Mouse (Mus musculus): ENCODE data around the gene Bcor. TPM values are rescaled to one million over a fixed set of nuclear protein-coding genes. Genes with fewer than 3 reads are reported as not detected.
A peak's percentile ranks its signal among the peaks of the same experiment; 100 is the strongest.

The Bcor gene
- polyA plus RNA-seq, 1 experiment: 12.1 TPM

DNA sequence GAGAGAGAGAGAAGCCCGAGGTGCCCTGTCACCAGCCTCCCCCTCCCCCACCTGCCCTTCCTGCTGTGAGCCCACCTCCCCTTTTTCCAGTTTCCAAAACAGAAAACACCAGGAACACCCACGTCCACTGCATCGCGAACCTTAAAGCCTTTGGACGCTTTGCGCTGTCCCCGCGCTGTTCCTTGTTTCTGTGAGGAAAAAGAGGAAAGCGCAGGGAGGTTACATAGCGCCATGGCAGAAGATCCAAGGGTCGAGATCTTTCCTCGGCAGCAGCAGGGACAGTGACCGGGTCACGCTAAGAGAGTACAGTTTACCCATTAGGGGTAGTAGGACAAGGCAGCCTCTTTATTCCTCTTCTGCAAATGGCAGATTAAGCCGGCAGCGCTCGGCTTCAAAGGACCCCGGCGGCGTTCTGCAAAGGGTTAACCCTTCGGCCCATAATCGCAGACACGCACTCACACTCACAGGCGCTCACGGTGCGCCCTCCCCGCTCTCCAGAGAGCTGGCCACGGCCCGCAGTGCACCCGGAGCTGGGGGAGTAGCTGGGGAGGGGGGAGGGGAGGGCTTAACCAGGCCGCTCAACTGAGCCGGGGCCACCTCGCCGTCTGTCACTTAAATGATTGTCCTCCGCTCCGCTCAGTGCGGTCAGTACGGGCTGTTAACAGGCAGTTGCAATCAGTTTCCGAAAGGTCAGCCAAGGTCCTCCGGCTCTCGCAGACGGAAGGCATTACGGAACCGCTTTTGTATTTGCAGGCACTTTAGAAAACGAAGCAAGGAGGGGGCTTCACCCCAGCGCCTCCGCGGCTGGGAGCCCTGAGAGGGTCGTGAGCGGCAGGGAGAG, 23.7 kb downstream of the Bcor start:
- TF ChIP-seq MYOG (IDR thresholded peaks at IDR 0.05; ENCODE audit: control insufficient read depth in 1 of 3, insufficient read depth in 1 of 3, insufficient read length in 2 of 3, low read depth in 2 of 3): no peak
- TF ChIP-seq E2F4 (IDR thresholded peaks at IDR 0.05; ENCODE audit: insufficient read depth): no peak
- no peak for TF ChIP-seq MAX (IDR thresholded peaks at IDR 0.05; ENCODE audit: low read depth)
- TF ChIP-seq TCF3 (IDR thresholded peaks at IDR 0.05; ENCODE audit: insufficient read length, low read depth): no peak
- no peak for TF ChIP-seq MYOD1 (IDR thresholded peaks at IDR 0.05; ENCODE audit: control insufficient read depth in 1 of 3, insufficient read length in 2 of 3, low read depth in 2 of 3)
- no peak for TF ChIP-seq USF1 (IDR thresholded peaks at IDR 0.05; ENCODE audit: low read depth)
- TF ChIP-seq POLR2A (IDR thresholded peaks at IDR 0.05; ENCODE audit: insufficient read length, low read depth): no peak
- no peak for TF ChIP-seq CEBPB (IDR thresholded peaks at IDR 0.05; ENCODE audit: insufficient read depth, poor library complexity, severe bottlenecking)
- Histone ChIP-seq H3ac (ENCODE audit: control insufficient read depth, insufficient read length) (no peak overlapping the region), H3K4me3 (peak overlapping the region; percentile 28), H3K79me2 (ENCODE audit: control insufficient read depth, insufficient read depth) (no peaks in the 10 kb centered on the region), H3K4me2 (ENCODE audit: low read depth) (peak overlapping the region; percentile 85), H3K36me3 (ENCODE audit: control insufficient read depth, insufficient read depth) (no peaks in the 10 kb centered on the region), H3K27me3 (ENCODE audit: control insufficient read depth, insufficient read depth, insufficient read length) (no peaks in the 10 kb centered on the region)

DNA sequence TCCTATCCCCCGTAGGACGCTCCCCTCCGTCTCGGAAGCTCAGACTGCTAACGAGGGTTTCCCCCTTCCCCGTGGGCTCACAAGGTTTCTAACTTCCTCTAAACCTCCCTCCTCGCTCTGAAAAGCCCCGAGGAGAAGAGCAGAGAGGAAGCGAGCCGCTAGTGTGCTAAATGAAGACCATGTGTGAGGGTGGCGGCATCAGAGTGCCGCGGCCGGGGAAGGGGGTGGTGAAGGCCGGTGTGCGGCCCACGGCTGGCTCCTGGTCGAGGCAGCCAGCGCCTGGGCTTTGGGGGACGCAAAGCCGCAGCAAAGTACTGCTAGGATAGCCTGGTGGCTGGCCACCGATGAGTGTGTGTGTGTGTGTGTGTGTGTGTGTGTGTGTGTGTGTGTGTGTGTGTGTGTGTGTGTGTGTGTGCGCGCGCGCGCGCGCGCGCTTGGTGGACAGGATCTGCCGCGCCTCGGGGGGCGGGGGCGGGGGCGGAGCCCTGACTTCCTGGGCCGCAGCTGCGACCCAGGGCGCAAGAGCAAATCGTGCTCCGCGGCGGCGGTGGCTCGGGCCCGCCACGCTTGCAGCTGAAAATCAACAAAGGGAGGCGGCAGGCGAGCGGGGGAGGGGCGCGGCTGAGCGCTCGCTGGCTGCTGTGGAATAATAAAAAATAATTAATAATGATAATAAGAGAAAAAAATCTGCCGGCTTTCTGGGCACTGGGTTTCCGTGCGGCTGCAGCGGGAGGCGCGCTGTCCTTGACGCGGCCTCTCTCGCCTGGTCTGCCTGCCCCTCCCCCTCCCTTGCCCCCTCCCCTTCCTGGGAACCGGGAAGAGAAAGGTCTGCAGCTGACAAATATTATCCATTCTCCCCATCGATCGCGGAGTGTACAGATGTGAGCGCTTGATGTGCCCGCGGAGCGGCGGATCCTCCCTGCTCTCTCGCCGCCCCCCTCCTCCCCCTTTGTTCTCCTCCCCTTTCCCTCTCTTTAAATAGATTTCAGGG, 24.7 kb downstream of the Bcor start:
- no peak overlapping the region for H3ac ChIP-seq (ENCODE audit: control insufficient read depth, insufficient read length)
- TF ChIP-seq MYOD1 (IDR thresholded peaks at IDR 0.05; ENCODE audit: control insufficient read depth in 1 of 3, insufficient read length in 2 of 3, low read depth in 2 of 3) (no peak), MAX (IDR thresholded peaks at IDR 0.05; ENCODE audit: low read depth) (no peak), TCF3 (IDR thresholded peaks at IDR 0.05; ENCODE audit: insufficient read length, low read depth) (no peak), REST (IDR thresholded peaks at IDR 0.05; ENCODE audit: insufficient read depth, insufficient read length) (no peak), CEBPB (IDR thresholded peaks at IDR 0.05; ENCODE audit: insufficient read depth, poor library complexity, severe bottlenecking) (no peak), SRF (IDR thresholded peaks at IDR 0.05; ENCODE audit: control insufficient read depth, insufficient read length, low read depth) (no peak), POLR2A (IDR thresholded peaks at IDR 0.05; ENCODE audit: insufficient read length, low read depth) (no peak), USF1 (IDR thresholded peaks at IDR 0.05; ENCODE audit: low read depth) (no peak)
- peak overlapping the region; percentile 28 for H3K4me3 ChIP-seq
- peak overlapping the region; percentile 84 for H3K4me2 ChIP-seq (ENCODE audit: low read depth)
- no peaks in the 10 kb centered on the region for H3K36me3 ChIP-seq (ENCODE audit: control insufficient read depth, insufficient read depth)
- no peaks in the 10 kb centered on the region for H3K79me2 ChIP-seq (ENCODE audit: control insufficient read depth, insufficient read depth)
- H3K27me3 ChIP-seq (ENCODE audit: control insufficient read depth, insufficient read depth, insufficient read length): no peaks in the 10 kb centered on the region

DNA sequence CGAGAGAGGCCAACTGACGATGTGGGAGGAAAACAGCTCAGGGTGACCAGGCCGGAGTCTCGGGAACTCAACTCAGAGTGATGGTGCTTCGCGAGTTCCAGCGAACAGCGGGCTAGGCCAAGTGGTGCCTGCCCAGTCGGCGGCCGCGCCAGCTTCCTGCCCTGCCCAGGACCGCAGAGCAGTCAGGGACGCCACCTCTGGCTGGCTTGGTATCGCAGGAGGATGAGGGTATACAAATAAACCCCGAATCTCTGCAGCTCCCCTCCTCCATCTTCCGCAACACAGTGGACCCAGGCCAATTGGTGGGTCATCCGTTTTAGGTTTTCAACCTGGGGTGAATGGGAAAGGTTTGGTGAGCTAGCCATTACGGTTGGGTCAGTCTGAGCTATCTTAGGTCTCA, 25.6 kb downstream of the Bcor start:
- Histone ChIP-seq H3ac (ENCODE audit: control insufficient read depth, insufficient read length) (no peak overlapping the region), H3K4me3 (peak overlapping the region; percentile 28), H3K36me3 (ENCODE audit: control insufficient read depth, insufficient read depth) (no peaks in the 10 kb centered on the region), H3K79me2 (ENCODE audit: control insufficient read depth, insufficient read depth) (no peaks in the 10 kb centered on the region), H3K27me3 (ENCODE audit: control insufficient read depth, insufficient read depth, insufficient read length) (no peaks in the 10 kb centered on the region), H3K4me2 (ENCODE audit: low read depth) (peak overlapping the region; percentile 84)
- TF ChIP-seq TCF12 (IDR thresholded peaks at IDR 0.05; ENCODE audit: insufficient read depth, poor library complexity, severe bottlenecking) (no peak), MYOG (IDR thresholded peaks at IDR 0.05; ENCODE audit: control insufficient read depth in 1 of 3, insufficient read depth in 1 of 3, insufficient read length in 2 of 3, low read depth in 2 of 3) (no peak), REST (IDR thresholded peaks at IDR 0.05; ENCODE audit: insufficient read depth, insufficient read length) (no peak), USF1 (IDR thresholded peaks at IDR 0.05; ENCODE audit: low read depth) (no peak), CEBPB (IDR thresholded peaks at IDR 0.05; ENCODE audit: insufficient read depth, poor library complexity, severe bottlenecking) (no peak), POLR2A (IDR thresholded peaks at IDR 0.05; ENCODE audit: insufficient read length, low read depth) (no peak)

DNA sequence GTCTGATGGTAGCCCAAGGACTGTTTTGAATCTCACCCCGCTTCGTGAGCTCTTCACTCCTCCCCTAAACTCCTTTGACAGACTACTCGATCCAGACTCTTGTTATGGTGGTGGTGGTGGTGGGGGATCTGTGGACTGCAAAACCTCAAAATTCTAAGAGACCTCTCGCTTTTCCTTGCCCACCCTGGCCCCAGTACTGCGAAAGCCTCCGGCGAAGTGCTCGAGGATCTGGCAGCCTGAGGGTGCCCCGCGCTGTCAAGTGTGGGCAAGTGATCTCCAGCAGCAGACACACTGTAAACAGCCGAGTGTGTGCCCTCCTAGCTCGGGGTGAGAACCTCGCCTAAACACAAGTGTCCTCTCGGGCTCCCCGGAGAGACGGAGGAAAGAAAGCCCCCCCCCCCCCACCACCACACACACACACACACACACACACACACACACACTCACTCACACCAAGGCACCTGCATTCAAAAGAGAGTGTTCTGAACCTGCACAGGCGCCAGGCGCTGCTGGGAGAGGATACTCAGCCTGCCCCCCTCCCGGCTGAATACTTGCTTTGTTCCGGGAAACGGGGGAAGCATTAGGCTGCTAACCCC, 26.2 kb downstream of the Bcor start:
- Histone ChIP-seq H3K4me2 (ENCODE audit: low read depth) (peak overlapping the region; percentile 84), H3K4me3 (peak overlapping the region; percentile 28), H3ac (ENCODE audit: control insufficient read depth, insufficient read length) (no peak overlapping the region), H3K79me2 (ENCODE audit: control insufficient read depth, insufficient read depth) (no peaks in the 10 kb centered on the region), H3K36me3 (ENCODE audit: control insufficient read depth, insufficient read depth) (no peaks in the 10 kb centered on the region), H3K27me3 (ENCODE audit: control insufficient read depth, insufficient read depth, insufficient read length) (no peaks in the 10 kb centered on the region)
- no peak for TF ChIP-seq POLR2AphosphoS2 (IDR thresholded peaks at IDR 0.05; ENCODE audit: insufficient read length, low read depth)
- no peak for TF ChIP-seq USF1 (IDR thresholded peaks at IDR 0.05; ENCODE audit: low read depth)
- no peak for TF ChIP-seq REST (IDR thresholded peaks at IDR 0.05; ENCODE audit: insufficient read depth, insufficient read length)
- TF ChIP-seq SRF (IDR thresholded peaks at IDR 0.05; ENCODE audit: control insufficient read depth, insufficient read length, low read depth): no peak
- no peak for TF ChIP-seq MYOD1 (IDR thresholded peaks at IDR 0.05; ENCODE audit: control insufficient read depth in 1 of 3, insufficient read length in 2 of 3, low read depth in 2 of 3)
- no peak for TF ChIP-seq TCF3 (IDR thresholded peaks at IDR 0.05; ENCODE audit: insufficient read length, low read depth)
- TF ChIP-seq POLR2A (IDR thresholded peaks at IDR 0.05; ENCODE audit: insufficient read length, low read depth): no peak
- no peak for TF ChIP-seq CEBPB (IDR thresholded peaks at IDR 0.05; ENCODE audit: insufficient read depth, poor library complexity, severe bottlenecking)
- no peak for TF ChIP-seq MAX (IDR thresholded peaks at IDR 0.05; ENCODE audit: low read depth)
- no peak for TF ChIP-seq TCF12 (IDR thresholded peaks at IDR 0.05; ENCODE audit: insufficient read depth, poor library complexity, severe bottlenecking)
- TF ChIP-seq E2F4 (IDR thresholded peaks at IDR 0.05; ENCODE audit: insufficient read depth): no peak
- no peak for TF ChIP-seq MYOG (IDR thresholded peaks at IDR 0.05; ENCODE audit: control insufficient read depth in 1 of 3, insufficient read depth in 1 of 3, insufficient read length in 2 of 3, low read depth in 2 of 3)

Data from myocyte (in vitro differentiated cells).